8 mouse cellular contexts compared by ENCODE assay signal in genomic region chr3:93554981-93555877, GRCm38 (mm10). TPM values are rescaled to one million over a fixed set of nuclear protein-coding genes. Genes with fewer than 3 reads are reported as not detected.
DNase-seq lines count a peak whose midpoint lies in the region; ATAC-seq and TF ChIP-seq lines count a peak whose summit lies in the region.

Gene S100a10, plus strand, starts transcription at chr3:93555080.

- TF ChIP-seq POLR2A in small intestine, adult 2 months (IDR thresholded peaks at IDR 0.05; ENCODE audit: low read depth, low read length) = peak; percentile 97

- no peak for TF ChIP-seq CTCF in hindbrain, postnatal 0 days (IDR thresholded peaks at IDR 0.05; ENCODE audit: low read depth)
- TF ChIP-seq CTCF in small intestine, adult 2 months (IDR thresholded peaks at IDR 0.05; ENCODE audit: extremely low read depth, insufficient read length, insufficient replicate concordance, low read depth, low read length) = no peak

- DNase-seq in cerebellum, adult 18-20 months = peak; percentile 3 to 10
- no peak for DNase-seq in cerebellum, adult 11 months
- DNase-seq in c-Kit-positive CD71-positive TER-119-positive erythroid progenitor cells, embryonic 14.5 days (ENCODE audit: low spot score) = peak; percentile 33
- peak; percentile 81 for DNase-seq in gastrocnemius, postnatal 14 days
- DNase-seq in hindbrain, postnatal 0 days (ENCODE audit: low spot score) = peak; percentile 52
- peak; percentile 20 for DNase-seq in left cerebral cortex, postnatal 4 days
- peak; percentile 48 for DNase-seq in mesoderm, embryonic 11.5 days (ENCODE audit: low read depth, low spot score)

- H3K4me3 ChIP-seq in hindbrain, postnatal 0 days (ENCODE audit: low read length) = peak within 1 kb of the TSS; percentile 53
- peak within 1 kb of the TSS; percentile 76 for H3K4me3 ChIP-seq in small intestine, adult 2 months (ENCODE audit: low read depth, low read length)

- H3K4me1 ChIP-seq in hindbrain, postnatal 0 days (ENCODE audit: insufficient read depth, low read length) = peaks cover 7% of the 10 kb centered on the region; the same call in 1 of the 2 replicates
- H3K4me1 ChIP-seq in small intestine, adult 2 months (ENCODE audit: control insufficient read depth, insufficient read depth, insufficient read length, low read length) = peaks cover 24% of the 10 kb centered on the region

- H3K4me2 ChIP-seq in hindbrain, postnatal 0 days (ENCODE audit: low read depth, low read length) = peak within 1 kb of the TSS; percentile 97

- H3K9me3 ChIP-seq in hindbrain, postnatal 0 days (ENCODE audit: low read length) = no peaks in the 10 kb centered on the region

- peaks cover 6% of the 10 kb centered on the region; the same call in 1 of the 2 replicates for H3K27me3 ChIP-seq in hindbrain, postnatal 0 days (ENCODE audit: insufficient read depth, low read length)
- no peaks in the 10 kb centered on the region for H3K27me3 ChIP-seq in small intestine, adult 2 months (ENCODE audit: control insufficient read depth, insufficient read depth, low read length)

- 4% methylated on average over 29 of the region's 39 CpGs for WGBS in hindbrain, postnatal 0 days
- WGBS in small intestine, adult 2 months = under 1% methylated on average over 37 of the region's 39 CpGs

- peak within 1 kb of the TSS; percentile 75 for H3K27ac ChIP-seq in hindbrain, postnatal 0 days
- H3K27ac ChIP-seq in small intestine, adult 2 months (ENCODE audit: insufficient read depth, low read depth, low read length) = peak within 1 kb of the TSS; percentile 99

- peak; percentile 80 for ATAC-seq in hindbrain, postnatal 0 days

- intact Hi-C loops in gastrocnemius, postnatal 14 days (cut with DNase I; ENCODE audit: low total_unique reads) = loop anchor here (5.0 kb wide), 1 partner anchor 37 kb away; no protein-coding TSS in a partner anchor
- intact Hi-C loops in left cerebral cortex, postnatal 4 days (cut with DNase I) = no loop called here

- peak within 1 kb of the TSS; percentile 66 for H3K9ac ChIP-seq in hindbrain, postnatal 0 days (replicated peaks; ENCODE audit: low read length)

- H3K36me3 ChIP-seq in hindbrain, postnatal 0 days (ENCODE audit: insufficient read depth, low read length) = no peaks in the 10 kb centered on the region
- peaks cover 21% of the 10 kb centered on the region; the same call in 1 of the 2 replicates for H3K36me3 ChIP-seq in small intestine, adult 2 months (ENCODE audit: control insufficient read depth, insufficient read depth, low read length)

RNA-seq across cellular contexts. Expression of gene S100a10, which starts in this region (rescaled TPM):
- 100 to 1,000 TPM; 102 to 107 TPM for total RNA-seq in gastrocnemius, postnatal 14 days (2021)
- 91.5 and 109 TPM in 2 replicates for total RNA-seq in hindbrain, postnatal 0 days (2014; rRNA removed)
- 198 and 206 TPM in 2 replicates for polyA plus RNA-seq in hindbrain, postnatal 0 days (2015; fragmentation: Nextera tagmentation; extraction: Ambion mirVana)
- 100 to 1,000 TPM in 1 of 2 experiments, 10 to 100 TPM in 1; 94.7 to 100 TPM for total RNA-seq in left cerebral cortex, postnatal 4 days (2021)
- 43.4 and 172 TPM in 2 replicates for polyA plus RNA-seq in small intestine, adult 2 months (2012; rRNA removed)
